Mouse (Mus musculus) stomach, embryonic 14.5 days (tissue): ENCODE measurements around the gene Nmnat2. TPM values are rescaled to one million over a fixed set of nuclear protein-coding genes. Genes with fewer than 3 reads are reported as not detected.

Experiments used
- ATAC-seq: fragments of 200-750 bp; cut with Nextera tagmentation; 2 replicates; pipeline ENCODE4 v1.8.0; 2017; ENCODE audit warnings: low read depth, moderate TSS enrichment; ENCODE audit not compliant: insufficient number of reproducible peaks, insufficient read depth, low FRiP score
- H3K27ac ChIP-seq: fragments of 300-500 bp; sonication (generic); 2 replicates; pipeline ENCODE4 v1.5.1; 2014; ENCODE audit warnings: mild to moderate bottlenecking, low read length, moderate library complexity, mixed read lengths
- H3K27me3 ChIP-seq: fragments of 300-500 bp; sonication (generic); 2 replicates; pipeline ENCODE4 v1.6.1; 2014; ENCODE audit warnings: low read length, control low read depth, mixed read lengths; ENCODE audit not compliant: control insufficient read depth, insufficient read depth
- H3K36me3 ChIP-seq: fragments of 300-500 bp; sonication (generic); 2 replicates; pipeline ENCODE4 v1.6.1; 2014; ENCODE audit warnings: mild to moderate bottlenecking, control low read depth, low read length, moderate library complexity, mixed read lengths; ENCODE audit not compliant: control insufficient read depth, insufficient read depth
- H3K4me1 ChIP-seq: fragments of 300-500 bp; sonication (generic); 2 replicates; pipeline ENCODE4 v1.6.1; 2014; ENCODE audit warnings: low read length, control low read depth, mixed read lengths; ENCODE audit not compliant: control insufficient read depth, insufficient read depth
- H3K4me2 ChIP-seq: fragments of 300-500 bp; sonication (generic); replicated peaks from 2 replicates; pipeline ENCODE4 v1.6.1; 2014; ENCODE audit warnings: low read depth, low read length, control low read depth
- H3K4me3 ChIP-seq: fragments of 300-500 bp; sonication (generic); 2 replicates; pipeline ENCODE4 v1.5.1; 2014; ENCODE audit warnings: low read depth, low read length, control low read depth
- H3K9ac ChIP-seq: fragments of 300-500 bp; sonication (generic); replicated peaks from 2 replicates; pipeline ENCODE4 v1.6.1; 2014; ENCODE audit warnings: low read depth, mild to moderate bottlenecking, control low read depth, low read length, moderate library complexity, mixed read lengths
- H3K9me3 ChIP-seq: fragments of 300-500 bp; sonication (generic); 2 replicates; pipeline ENCODE4 v1.6.1; 2016; ENCODE audit warnings: low read depth, low read length, control low read depth; ENCODE audit not compliant: control insufficient read depth
- WGBS: fragments of 180-500 bp; shearing (Covaris S2); extraction: QIAGEN DNeasy Blood & Tissue Kit; methylation state at CpG from one replicate; pipeline ENCODE4 v1.1.7; 2014; 5-methylcytosine and 5-hydroxymethylcytosine counted together
- polyA plus RNA-seq: library from polyadenylated mRNA; unstranded; fragments of >200 nt; fragmentation: Nextera tagmentation; extraction: Ambion mirVana; gene quantifications from 2 replicates; pipeline ENCODE4 v1.2.1, GENCODE M21; 2014

Nmnat2 gene
- polyA plus RNA-seq, 1 experiment from 2014 or later: 3.8 TPM

DNA sequence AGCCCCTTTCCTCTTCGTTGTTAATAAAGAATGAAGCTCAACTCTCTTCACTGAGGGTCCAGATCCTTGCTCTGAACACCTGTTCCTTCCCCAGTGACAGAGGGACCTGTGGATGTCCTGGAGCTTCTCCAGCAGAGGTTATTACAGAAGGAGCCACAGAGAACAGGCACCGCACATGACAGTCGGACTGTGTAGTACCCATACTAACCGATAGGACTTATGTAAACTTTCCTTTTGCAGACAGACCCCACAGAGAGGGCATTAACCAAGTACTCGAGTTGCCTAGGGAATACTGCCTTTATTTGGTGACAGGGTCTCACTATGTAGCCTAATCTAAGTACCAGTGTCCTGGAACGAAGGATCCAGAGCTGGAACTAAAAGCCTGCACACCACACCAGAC is 39.0 kb downstream of the Nmnat2 start:
- WGBS: 75% methylated on average over 6 of the region's 6 CpGs
- Histone ChIP-seq H3K4me1 (peaks cover 5% of the 10 kb centered on the region; the same call in 1 of the 2 replicates), H3K4me3 (no peak overlapping the region), H3K27me3 (no peaks in the 10 kb centered on the region), H3K9ac (no peak overlapping the region), H3K27ac (no peak overlapping the region), H3K4me2 (no peak overlapping the region), H3K36me3 (no peaks in the 10 kb centered on the region), H3K9me3 (no peaks in the 10 kb centered on the region)
- no peak for ATAC-seq

DNA sequence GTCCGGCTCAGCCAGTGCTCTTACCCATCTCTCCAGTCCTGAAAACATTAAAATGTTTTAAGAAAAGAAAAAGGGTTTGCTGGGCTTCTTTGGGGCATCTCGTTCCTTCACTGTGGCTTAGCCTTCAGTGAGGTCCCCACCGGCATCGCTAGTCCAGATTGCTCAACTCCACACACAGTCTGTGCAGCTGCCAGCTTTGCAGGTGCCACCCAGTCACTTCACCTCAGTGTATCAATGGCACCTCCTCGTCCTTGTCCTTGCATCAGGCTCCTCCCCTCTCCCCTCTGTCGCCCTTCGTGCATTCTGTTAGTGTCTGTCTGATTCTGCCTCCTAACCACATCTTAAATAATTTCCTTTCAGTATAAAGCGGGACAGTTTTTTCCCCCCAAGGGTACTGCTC is 45.2 kb downstream of the Nmnat2 start:
- no peak overlapping the region for H3K4me2 ChIP-seq
- WGBS: 76% methylated on average over 8 of the region's 8 CpGs
- H3K27ac ChIP-seq: no peak overlapping the region
- no peaks in the 10 kb centered on the region for H3K36me3 ChIP-seq
- ATAC-seq: no peak
- H3K4me1 ChIP-seq: no peaks in the 10 kb centered on the region
- H3K9ac ChIP-seq: no peak overlapping the region
- no peak overlapping the region for H3K4me3 ChIP-seq
- H3K27me3 ChIP-seq: no peaks in the 10 kb centered on the region
- H3K9me3 ChIP-seq: no peaks in the 10 kb centered on the region

- 86% methylated on average over 6 of the region's 6 CpGs for WGBS
- H3K4me1 ChIP-seq: no peaks in the 10 kb centered on the region
- no peak for ATAC-seq
- H3K4me3 ChIP-seq: no peak overlapping the region
- H3K9ac ChIP-seq: no peak overlapping the region
- no peaks in the 10 kb centered on the region for H3K9me3 ChIP-seq
- H3K27me3 ChIP-seq: no peaks in the 10 kb centered on the region
- H3K4me2 ChIP-seq: no peak overlapping the region
- H3K36me3 ChIP-seq: no peaks in the 10 kb centered on the region
- no peak overlapping the region for H3K27ac ChIP-seq
These were observed 45.9 kb downstream of the Nmnat2 start for GRCm38 (mm10) chr1:153000486-153001228.

- Histone ChIP-seq H3K9me3 (no peaks in the 10 kb centered on the region), H3K4me1 (no peaks in the 10 kb centered on the region), H3K27ac (no peak overlapping the region), H3K4me2 (no peak overlapping the region), H3K4me3 (no peak overlapping the region), H3K36me3 (no peaks in the 10 kb centered on the region), H3K9ac (no peak overlapping the region), H3K27me3 (no peaks in the 10 kb centered on the region)
- no peak for ATAC-seq
- WGBS: 70% methylated on average over 11 of the region's 11 CpGs
These were observed 47.7 kb downstream of the Nmnat2 start for GRCm38 (mm10) chr1:153002295-153003050.

- Histone ChIP-seq H3K9me3 (no peaks in the 10 kb centered on the region), H3K4me1 (no peaks in the 10 kb centered on the region), H3K4me2 (no peak overlapping the region), H3K27ac (no peak overlapping the region), H3K9ac (no peak overlapping the region), H3K4me3 (no peak overlapping the region), H3K27me3 (no peaks in the 10 kb centered on the region), H3K36me3 (no peaks in the 10 kb centered on the region)
- 87% methylated on average over 2 of the region's 2 CpGs for WGBS
- ATAC-seq: no peak
These were observed 49.7 kb downstream of the Nmnat2 start for GRCm38 (mm10) chr1:153004472-153004871.

- Histone ChIP-seq H3K4me3 (no peak overlapping the region), H3K9me3 (no peaks in the 10 kb centered on the region), H3K4me1 (no peaks in the 10 kb centered on the region), H3K4me2 (no peak overlapping the region), H3K27ac (no peak overlapping the region), H3K36me3 (no peaks in the 10 kb centered on the region), H3K9ac (no peak overlapping the region), H3K27me3 (no peaks in the 10 kb centered on the region)
- WGBS: 52% methylated on average over 5 of the region's 5 CpGs
- ATAC-seq: no peak
These were observed 51.3 kb downstream of the Nmnat2 start for GRCm38 (mm10) chr1:153006054-153006453.

DNA sequence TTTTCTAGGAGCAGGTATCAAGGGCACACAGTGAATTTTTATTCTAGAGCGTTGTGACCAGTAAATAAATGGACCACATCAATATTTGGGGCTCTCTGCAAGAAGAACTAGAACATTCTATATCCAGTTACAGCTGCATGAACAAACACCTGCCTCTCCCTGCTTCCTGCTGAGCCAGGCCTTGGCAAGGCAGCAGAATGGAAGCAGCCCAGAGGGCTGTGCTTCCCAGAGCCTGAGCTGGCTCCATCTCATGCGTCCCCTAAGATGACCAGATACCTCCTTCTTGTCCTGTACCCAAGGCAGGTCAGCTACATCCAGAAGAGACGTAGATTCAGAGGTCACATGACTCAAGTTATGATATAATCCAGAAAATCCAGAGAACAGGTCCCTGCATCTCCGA is 52.0 kb downstream of the Nmnat2 start:
- H3K27ac ChIP-seq: no peak overlapping the region
- no peak for ATAC-seq
- H3K36me3 ChIP-seq: no peaks in the 10 kb centered on the region

DNA sequence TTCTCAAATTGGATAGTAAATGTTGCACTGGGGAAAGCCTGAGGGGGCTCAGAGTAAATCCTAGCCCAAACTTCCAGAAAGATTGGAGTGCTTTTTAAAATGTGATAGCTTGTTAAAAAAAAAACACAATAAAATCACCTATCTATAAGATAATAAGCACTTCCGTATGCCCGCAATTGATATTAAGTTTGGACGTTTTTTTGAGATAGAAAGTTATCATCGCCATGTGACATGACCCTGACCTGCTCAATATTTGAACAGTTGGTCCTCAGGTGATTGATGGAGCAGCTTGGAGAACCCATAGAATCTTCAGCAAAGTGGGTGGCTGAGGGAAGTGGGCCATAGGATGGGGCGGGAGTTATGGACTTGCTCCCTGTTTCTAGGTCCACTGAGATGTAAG is 52.5 kb downstream of the Nmnat2 start:
- H3K9ac ChIP-seq: no peak overlapping the region
- H3K4me3 ChIP-seq: no peak overlapping the region
- H3K27me3 ChIP-seq: no peaks in the 10 kb centered on the region
- H3K27ac ChIP-seq: no peak overlapping the region
- 73% methylated on average over 5 of the region's 5 CpGs for WGBS
- ATAC-seq: no peak
- no peaks in the 10 kb centered on the region for H3K9me3 ChIP-seq
- no peaks in the 10 kb centered on the region for H3K4me1 ChIP-seq
- no peak overlapping the region for H3K4me2 ChIP-seq
- no peaks in the 10 kb centered on the region for H3K36me3 ChIP-seq

More for the DNA sequence above, 52.0 kb downstream of the Nmnat2 start:
- Histone ChIP-seq H3K4me1 (no peaks in the 10 kb centered on the region), H3K9me3 (no peaks in the 10 kb centered on the region), H3K4me2 (no peak overlapping the region), H3K27me3 (no peaks in the 10 kb centered on the region), H3K4me3 (no peak overlapping the region), H3K9ac (no peak overlapping the region)
- 78% methylated on average over 4 of the region's 4 CpGs for WGBS
